11 mouse cellular contexts compared by ENCODE assay signal in genomic region chr10:95729890-95730289, GRCm38 (mm10). TPM values are rescaled to one million over a fixed set of nuclear protein-coding genes. Genes with fewer than 3 reads are reported as not detected.
DNase-seq lines count a peak whose midpoint lies in the region; ATAC-seq lines count a peak whose summit lies in the region.
"Had no signal": no experiment of that assay in that cellular context is flagged by ENCODE, and none has a peak within 500 bp of the region (broad histone marks: within the 10 kb centered on the region; RNA-seq: fewer than 3 reads in every experiment).

No protein-coding gene starts in this region.

- no peak for DNase-seq in heart, adult 11 months
- peak; percentile 96 for DNase-seq in embryonic facial prominence, embryonic 14.5 days (ENCODE audit: low spot score)
- peak; percentile 52 to 75 for DNase-seq in kidney, adult 8-10 months
- DNase-seq in adrenal gland, postnatal 14 days = no peak
- no peak for DNase-seq in urinary bladder, postnatal 14 days (ENCODE audit: low spot score)
- no peak for DNase-seq in frontal cortex, postnatal 25 days (ENCODE audit: low spot score in 2 of 2)
- DNase-seq: right cerebral cortex, postnatal 4 days had no signal

- H3K27ac ChIP-seq in heart, embryonic 13.5 days (replicated peaks) = peak overlapping the region; percentile 62
- H3K27ac ChIP-seq in embryonic facial prominence, embryonic 14.5 days (replicated peaks; ENCODE audit: low read depth, low read length) = peak overlapping the region; percentile 78
- no peak overlapping the region for H3K27ac ChIP-seq in midbrain, embryonic 16.5 days (ENCODE audit: low read length)

- H3K9me3 ChIP-seq in heart, embryonic 13.5 days = no peaks in the 10 kb centered on the region
- no peaks in the 10 kb centered on the region for H3K9me3 ChIP-seq in embryonic facial prominence, embryonic 14.5 days (ENCODE audit: control insufficient read depth, low read length)
- no peaks in the 10 kb centered on the region for H3K9me3 ChIP-seq in midbrain, embryonic 16.5 days (replicated peaks; ENCODE audit: control insufficient read depth, low read length, poor library complexity, severe bottlenecking)

- ATAC-seq in heart, embryonic 13.5 days (ENCODE audit: extremely low read depth, insufficient number of reproducible peaks, low FRiP score, low TSS enrichment) = no peak
- ATAC-seq in embryonic facial prominence, embryonic 14.5 days (ENCODE audit: low read depth) = peak; percentile 98
- ATAC-seq in midbrain, embryonic 16.5 days = peak; percentile 45

- peaks cover 27% of the 10 kb centered on the region for H3K4me1 ChIP-seq in heart, embryonic 13.5 days
- peaks cover 26% of the 10 kb centered on the region for H3K4me1 ChIP-seq in embryonic facial prominence, embryonic 14.5 days (ENCODE audit: control insufficient read depth, insufficient read depth, low read length)
- H3K4me1 ChIP-seq in midbrain, embryonic 16.5 days (ENCODE audit: control insufficient read depth, insufficient read depth, low read length) = 0 out of 2 replicates have a peak, but pooled peaks cover 2% of the 10 kb centered on the region

- no peaks in the 10 kb centered on the region for H3K27me3 ChIP-seq in heart, embryonic 13.5 days (replicated peaks)
- no peaks in the 10 kb centered on the region for H3K27me3 ChIP-seq in embryonic facial prominence, embryonic 14.5 days (replicated peaks; ENCODE audit: control insufficient read depth, insufficient read depth, low read length)
- H3K27me3 ChIP-seq in midbrain, embryonic 16.5 days (ENCODE audit: control insufficient read depth, insufficient read depth, low read depth, low read length) = no peaks in the 10 kb centered on the region
- H3K27me3 ChIP-seq: CH12.LX had no signal

- H3K9ac ChIP-seq in heart, embryonic 13.5 days = no peak overlapping the region
- no peak overlapping the region for H3K9ac ChIP-seq in embryonic facial prominence, embryonic 14.5 days (ENCODE audit: low read depth, low read length)
- H3K9ac ChIP-seq in midbrain, embryonic 16.5 days (ENCODE audit: low read depth, low read length) = no peak overlapping the region

- H3K4me2 ChIP-seq in heart, embryonic 13.5 days = peak overlapping the region; percentile 49
- H3K4me2 ChIP-seq in embryonic facial prominence, embryonic 14.5 days (ENCODE audit: low read depth, low read length) = peak overlapping the region; percentile 21; the same call in 1 of the 2 replicates
- no peak overlapping the region for H3K4me2 ChIP-seq in midbrain, embryonic 16.5 days (ENCODE audit: low read length)

- 32% methylated on average over 9 of the region's 9 CpGs for WGBS in heart, embryonic 13.5 days
- WGBS in embryonic facial prominence, embryonic 14.5 days = 9% methylated on average over 9 of the region's 9 CpGs
- 25% methylated on average over 9 of the region's 9 CpGs for WGBS in midbrain, embryonic 16.5 days

- H3K36me3 ChIP-seq in heart, embryonic 13.5 days = no peaks in the 10 kb centered on the region
- no peaks in the 10 kb centered on the region for H3K36me3 ChIP-seq in embryonic facial prominence, embryonic 14.5 days (ENCODE audit: control insufficient read depth, insufficient read depth, low read length)
- no peaks in the 10 kb centered on the region for H3K36me3 ChIP-seq in midbrain, embryonic 16.5 days (ENCODE audit: control insufficient read depth, insufficient read depth, low read length)

- no peak overlapping the region for H3K4me3 ChIP-seq in heart, embryonic 13.5 days
- no peak overlapping the region for H3K4me3 ChIP-seq in embryonic facial prominence, embryonic 14.5 days (ENCODE audit: low read depth, low read length)
- H3K4me3 ChIP-seq in midbrain, embryonic 16.5 days (ENCODE audit: low read depth, low read length) = no peak overlapping the region

RNA-seq across cellular contexts. Expression of gene Anapc15-ps, which starts 56.6 kb away (rescaled TPM):
- polyA plus RNA-seq in heart, embryonic 13.5 days (2015; fragmentation: Nextera tagmentation; extraction: Ambion mirVana) = not detected in 2 replicates
- not detected in 2 replicates for polyA plus RNA-seq in embryonic facial prominence, embryonic 14.5 days (2014; fragmentation: Nextera tagmentation; extraction: Ambion mirVana)
- polyA plus RNA-seq in midbrain, embryonic 16.5 days (2015; fragmentation: Nextera tagmentation; extraction: Ambion mirVana) = not detected in 2 replicates
- not detected in 2 replicates for total RNA-seq in adrenal gland, postnatal 14 days (2021)
- total RNA-seq: liver, adult 2 months had no signal
- polyA plus RNA-seq: liver, adult 2 months had no signal

Comparison
In these comparisons a context has a peak if more than half of its experiments do, and no peak if none do; other contexts are left out.
1. DNase-seq: peak in embryonic facial prominence, embryonic 14.5 days (single experiment) and kidney, adult 8-10 months (2 of 2); none in heart, adult 11 months (single experiment), adrenal gland, postnatal 14 days (single experiment), urinary bladder, postnatal 14 days (single experiment) and frontal cortex, postnatal 25 days (0 of 2).